Mouse (Mus musculus) liver, postnatal 0 days (tissue): ENCODE results near the gene Mccc1.

Experiments used
- CTCF ChIP-seq: sonication (generic); IDR thresholded peaks from 2 replicates; pipeline ENCODE4 v1.5.1; 2016; ENCODE audit warnings: antibody characterized with exemption, low read depth
- EP300 ChIP-seq: IDR thresholded peaks from 2 replicates; pipeline ENCODE4 v1.6.1; 2016; ENCODE audit warnings: antibody characterized with exemption, low read depth, mild to moderate bottlenecking

DNA sequence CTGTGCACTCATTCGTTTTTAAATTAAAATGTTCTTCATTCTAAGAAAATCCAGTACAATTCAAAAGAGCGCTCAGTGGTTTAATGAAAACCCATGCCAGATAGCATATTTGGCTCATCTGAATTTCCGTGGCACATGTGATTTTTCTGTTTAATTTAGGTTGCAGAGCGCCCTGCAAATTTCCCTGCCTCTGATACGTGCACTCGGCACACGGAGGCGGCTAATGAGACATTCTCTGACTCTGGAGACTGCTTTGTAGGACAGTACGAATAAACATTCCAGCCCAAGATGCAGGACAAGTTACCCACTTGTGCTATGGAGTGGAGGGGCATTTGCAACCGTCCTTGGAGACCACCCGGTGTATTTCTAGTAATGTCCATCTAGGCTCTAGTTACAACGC lies 29.3 kb downstream of the Mccc1 start:
- no peak for TF ChIP-seq CTCF
- no peak for TF ChIP-seq EP300
